Mouse (Mus musculus) spleen, embryonic (tissue): ENCODE results near the gene Htt.
"Not testable (repeated sequence)": the region's sequence is repeated elsewhere in the genome, so short reads cannot be mapped to it uniquely, and the experiment has no call there.

ENCODE experiments used
- CTCF ChIA-PET: fragments of 350-600 bp; sonication (Branson Sonifier 250); formaldehyde crosslinking; loops from one replicate; lab custom pipeline; 2022; lab: Charles Lee

The Htt gene

GRCm38 (mm10) chr5:34761509-34761908, at the start of gene Htt:
Gene Htt, plus strand, starts transcription at chr5:34761740.
- CTCF ChIA-PET: interaction anchor here (1.9 kb wide), 1 partner anchor 16 kb away, joined by 4 read pairs; no protein-coding TSS in a partner anchor

GRCm38 (mm10) chr5:34714371-34714770, 47.2 kb upstream of the Htt start:
- CTCF ChIA-PET: interaction anchor here (1.0 kb wide), 1 partner anchor 14 kb away, joined by 3 read pairs; no protein-coding TSS in a partner anchor

- CTCF ChIA-PET: interaction anchor here (1.0 kb wide), 1 partner anchor 15 kb away, joined by 3 read pairs; no protein-coding TSS in a partner anchor
Observed at GRCm38 (mm10) chr5:34714816-34715215, 46.7 kb upstream of the Htt start.

GRCm38 (mm10) chr5:34729141-34729540, 32.4 kb upstream of the Htt start:
- CTCF ChIA-PET: no interaction called here

- CTCF ChIA-PET: no interaction called here
Observed at GRCm38 (mm10) chr5:34730255-34730654, 31.3 kb upstream of the Htt start.

GRCm38 (mm10) chr5:34751477-34751876, 10.1 kb upstream of the Htt start:
- CTCF ChIA-PET: no interaction called here

- CTCF ChIA-PET: no interaction called here
Observed at GRCm38 (mm10) chr5:34758762-34759161, 2.8 kb upstream of the Htt start.

GRCm38 (mm10) chr5:34760850-34761508, 561 bp upstream of the Htt start:
- CTCF ChIA-PET: interaction anchor here (1.9 kb wide), 1 partner anchor 16 kb away, joined by 4 read pairs; no protein-coding TSS in a partner anchor

- CTCF ChIA-PET: no interaction called here
Observed at GRCm38 (mm10) chr5:34761934-34762611, 533 bp downstream of the Htt start.

GRCm38 (mm10) chr5:34771818-34772217, 10.3 kb downstream of the Htt start:
- CTCF ChIA-PET: interaction anchor here (0.7 kb wide), 1 partner anchor 82 kb away, joined by 3 read pairs; no protein-coding TSS in a partner anchor

GRCm38 (mm10) chr5:34772696-34773245, 11.2 kb downstream of the Htt start:
- CTCF ChIA-PET: interaction anchor here (0.7 kb wide), 1 partner anchor 113 kb away, joined by 18 read pairs; no protein-coding TSS in a partner anchor

GRCm38 (mm10) chr5:34773392-34773791, 11.9 kb downstream of the Htt start:
- CTCF ChIA-PET: no interaction called here

- CTCF ChIA-PET: no interaction called here
Observed at GRCm38 (mm10) chr5:34785027-34785426, 23.5 kb downstream of the Htt start.

GRCm38 (mm10) chr5:34791141-34791540, 29.6 kb downstream of the Htt start:
- CTCF ChIA-PET: interaction anchor here (0.6 kb wide), 1 partner anchor 12 kb away, joined by 35 read pairs; no protein-coding TSS in a partner anchor

GRCm38 (mm10) chr5:34800292-34800953, 38.9 kb downstream of the Htt start:
- CTCF ChIA-PET: no interaction called here

- CTCF ChIA-PET: no interaction called here
Observed at GRCm38 (mm10) chr5:34806038-34806437, 44.5 kb downstream of the Htt start.

- CTCF ChIA-PET: no interaction called here
Observed at GRCm38 (mm10) chr5:34822431-34823149, 61.0 kb downstream of the Htt start.

- CTCF ChIA-PET: interaction anchor here (1.0 kb wide), 1 partner anchor 82 kb away, joined by 3 read pairs; no protein-coding TSS in a partner anchor
Observed at GRCm38 (mm10) chr5:34854079-34854478, 92.5 kb downstream of the Htt start.

- CTCF ChIA-PET: no interaction called here
Observed at GRCm38 (mm10) chr5:34865367-34865766, 103.8 kb downstream of the Htt start.

- CTCF ChIA-PET: not testable (repeated sequence)
Observed at GRCm38 (mm10) chr5:34880307-34880706, 118.8 kb downstream of the Htt start.

GRCm38 (mm10) chr5:34881023-34881422, 119.5 kb downstream of the Htt start:
- CTCF ChIA-PET: no interaction called here
